Mouse (Mus musculus): ENCODE data around the gene Hamp. TPM values are rescaled to one million over a fixed set of nuclear protein-coding genes. Genes with fewer than 3 reads are reported as not detected.

The Hamp gene
- total RNA-seq, 2 experiments from 2014 or later = not detected

GRCm38 (mm10) chr7:30908992-30909431 lies 34.8 kb downstream of the Hamp start:
- no peak for DNase-seq (ENCODE audit: low spot score in 2 of 2)

GRCm38 (mm10) chr7:30908277-30908991 lies 35.4 kb downstream of the Hamp start:
- no peak for DNase-seq (ENCODE audit: low spot score in 2 of 2)

- DNase-seq (ENCODE audit: low spot score in 2 of 2) = peak in 1 of 2 experiments; percentile 55
Measured at GRCm38 (mm10) chr7:30904042-30904441, 39.8 kb downstream of the Hamp start.

- no peak for DNase-seq (ENCODE audit: low spot score in 2 of 2)
Measured at GRCm38 (mm10) chr7:30895217-30895616, 48.6 kb downstream of the Hamp start.

GRCm38 (mm10) chr7:30892515-30892914 lies 51.3 kb downstream of the Hamp start:
- DNase-seq (ENCODE audit: low spot score in 2 of 2) = no peak

Other genes starting within 250 kb of the Hamp start
- gene 2200002J24Rik, start 245.1 kb downstream of the Hamp start, total RNA-seq (2021) = not detected
- gene Atp4a, start 231.8 kb downstream of the Hamp start, total RNA-seq (2021) = under 1 TPM; 0.22 to 0.36 TPM
- 100 to 1,000 TPM; 109 TPM for gene Tmem147, start 214.5 kb downstream of the Hamp start, total RNA-seq (2021)
- gene Gapdhs, start 200.4 kb downstream of the Hamp start, total RNA-seq (2021) = not detected
- 10 to 100 TPM in 1 of 2 experiments, 1 to 10 TPM in 1; 6.9 to 10.1 TPM for gene Sbsn, start 192.6 kb downstream of the Hamp start, total RNA-seq (2021)
- gene Dmkn, start 180.3 kb downstream of the Hamp start, total RNA-seq (2021) = 1 to 10 TPM; 1.1 to 1.8 TPM
- gene Krtdap, start 156.1 kb downstream of the Hamp start, total RNA-seq (2021) = not detected
- not detected for gene Ffar2, start 120.3 kb downstream of the Hamp start, total RNA-seq (2021)
- not detected for gene Ffar3, start 87.9 kb downstream of the Hamp start, total RNA-seq (2021)
- not detected for gene Ffar1, start 82.5 kb downstream of the Hamp start, total RNA-seq (2021)
- not detected for gene Cd22, start 63.7 kb downstream of the Hamp start, total RNA-seq (2021)
- 100 to 1,000 TPM; 155 to 176 TPM for gene Mag, start 29.2 kb downstream of the Hamp start, total RNA-seq (2021)
- not detected for gene Hamp2, start 19.4 kb downstream of the Hamp start, total RNA-seq (2021)
- gene Usf2, start 12.8 kb upstream of the Hamp start, total RNA-seq (2021) = 100 to 1,000 TPM; 134 to 139 TPM
- 1 to 10 TPM; 6.6 to 7.6 TPM for gene Lsr, start 29.4 kb upstream of the Hamp start, total RNA-seq (2021)
- gene Fam187b, start 29.8 kb upstream of the Hamp start, total RNA-seq (2021) = under 1 TPM in 1 of 2 experiments, not detected in 1; 0.18 TPM
- gene Fxyd5, start 98.4 kb upstream of the Hamp start, total RNA-seq (2021) = 10 to 100 TPM; 16.8 to 21.5 TPM
- 100 to 1,000 TPM in 1 of 2 experiments, 10 to 100 TPM in 1; 87.4 to 103 TPM for gene Fxyd7, start 107.4 kb upstream of the Hamp start, total RNA-seq (2021)
- gene Fxyd1, start 113.2 kb upstream of the Hamp start, total RNA-seq (2021) = 100 to 1,000 TPM; 113 to 114 TPM
- gene Lgi4, start 115.3 kb upstream of the Hamp start, total RNA-seq (2021) = 10 to 100 TPM; 37.9 to 40.4 TPM
- gene Fxyd3, start 132.7 kb upstream of the Hamp start, total RNA-seq (2021) = under 1 TPM; 0.58 to 0.92 TPM
- gene Hpn, start 171.3 kb upstream of the Hamp start, total RNA-seq (2021) = 1 to 10 TPM; 4.3 to 7.0 TPM
- 100 to 1,000 TPM; 669 to 714 TPM for gene Scn1b, start 183.0 kb upstream of the Hamp start, total RNA-seq (2021)
- 100 to 1,000 TPM; 108 to 115 TPM for gene Gramd1a, start 211.9 kb upstream of the Hamp start, total RNA-seq (2021)